Mouse (Mus musculus): ENCODE results near the gene Erbin.

DNA sequence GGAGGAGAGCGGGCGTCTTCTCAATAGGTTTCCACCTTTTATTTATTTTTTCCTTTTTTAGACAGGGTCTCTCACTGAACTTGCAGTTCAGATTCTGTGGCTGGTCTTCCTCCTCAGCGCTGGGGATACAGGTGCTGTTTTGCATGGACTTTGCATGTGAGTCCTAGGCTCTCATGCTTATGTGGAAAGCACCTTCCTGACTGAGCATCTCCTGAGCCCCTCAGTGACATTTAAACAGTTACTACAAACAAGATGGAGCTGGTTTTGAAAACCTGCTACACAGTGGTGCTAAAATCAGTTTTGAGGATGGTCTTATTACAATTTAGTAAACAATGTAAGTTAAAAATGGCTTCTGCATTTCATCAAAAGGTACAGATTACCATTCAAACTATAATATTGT is 102.4 kb downstream of the Erbin start:
- TF ChIP-seq CTCF (IDR thresholded peaks at IDR 0.05; ENCODE audit: extremely low read depth, insufficient read length, insufficient replicate concordance, low read depth, low read length) (no peak), POLR2A (IDR thresholded peaks at IDR 0.05; ENCODE audit: low read depth, low read length) (no peak)
